Mouse (Mus musculus): ENCODE results near the gene Adamts17.

DNA sequence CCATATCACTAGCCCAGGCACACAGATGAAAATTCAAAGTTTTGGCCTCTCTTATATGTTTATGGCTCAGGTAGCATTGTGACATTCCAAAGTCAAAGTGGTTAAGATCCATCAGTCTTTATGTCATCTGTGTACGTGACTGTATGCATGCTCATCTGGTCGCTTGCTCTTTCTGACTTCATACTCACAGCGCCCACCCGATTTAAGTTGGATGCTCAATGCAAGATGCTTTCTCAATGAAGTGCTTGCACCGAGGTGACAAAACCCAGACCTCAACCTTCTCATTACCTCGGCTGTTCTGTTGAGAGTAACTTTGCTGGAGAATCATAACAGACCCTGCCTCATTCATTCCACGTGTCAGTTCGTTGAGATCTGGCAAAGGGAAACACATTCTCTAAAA is 114.5 kb downstream of the Adamts17 start:
- no peak for TF ChIP-seq USF2 (IDR thresholded peaks at IDR 0.05; ENCODE audit: borderline replicate concordance in 1 of 2, insufficient read depth in 1 of 2, low read depth in 1 of 2, low read length in 2 of 2)
- no peak for TF ChIP-seq CTCF (IDR thresholded peaks at IDR 0.05 in 2 of 3, conservative IDR thresholded peaks at IDR 0.05 in 1 of 3; ENCODE audit: control insufficient read depth in 1 of 3, insufficient read depth in 1 of 3, low read depth in 2 of 3, low read length in 3 of 3, poor library complexity in 1 of 3, severe bottlenecking in 1 of 3)
- no peak for TF ChIP-seq ZMIZ1 (IDR thresholded peaks at IDR 0.05; ENCODE audit: low read depth, low read length)
- no peak for TF ChIP-seq RCOR1 (IDR thresholded peaks at IDR 0.05; ENCODE audit: low read depth, low read length)
- no peak for TF ChIP-seq MAX (IDR thresholded peaks at IDR 0.05; ENCODE audit: low read length)
- no peak for TF ChIP-seq KAT2A (conservative IDR thresholded peaks at IDR 0.05; ENCODE audit: low read depth, low read length)
- TF ChIP-seq MEF2A (IDR thresholded peaks at IDR 0.05; ENCODE audit: extremely low read depth, insufficient replicate concordance, low read depth, low read length, poor library complexity, severe bottlenecking), result no peak
- no peak for TF ChIP-seq MXI1 (IDR thresholded peaks at IDR 0.05; ENCODE audit: low read depth, low read length)
- no peak for TF ChIP-seq EP300 (IDR thresholded peaks at IDR 0.05; ENCODE audit: low read depth in 1 of 2, low read length in 2 of 2)
- no peak for TF ChIP-seq E2F4 (IDR thresholded peaks at IDR 0.05; ENCODE audit: borderline replicate concordance, low read depth, low read length)
- TF ChIP-seq ZKSCAN1 (IDR thresholded peaks at IDR 0.05; ENCODE audit: low read depth, low read length), result no peak
- no peak for TF ChIP-seq POLR2AphosphoS2 (IDR thresholded peaks at IDR 0.05; ENCODE audit: low read length)
- no peak for TF ChIP-seq USF1 (IDR thresholded peaks at IDR 0.05; ENCODE audit: low read depth, low read length)
- TF ChIP-seq ETS1 (IDR thresholded peaks at IDR 0.05; ENCODE audit: low read depth, low read length), result no peak

Data from MEL (cell line).